In the genomic region with DNA sequence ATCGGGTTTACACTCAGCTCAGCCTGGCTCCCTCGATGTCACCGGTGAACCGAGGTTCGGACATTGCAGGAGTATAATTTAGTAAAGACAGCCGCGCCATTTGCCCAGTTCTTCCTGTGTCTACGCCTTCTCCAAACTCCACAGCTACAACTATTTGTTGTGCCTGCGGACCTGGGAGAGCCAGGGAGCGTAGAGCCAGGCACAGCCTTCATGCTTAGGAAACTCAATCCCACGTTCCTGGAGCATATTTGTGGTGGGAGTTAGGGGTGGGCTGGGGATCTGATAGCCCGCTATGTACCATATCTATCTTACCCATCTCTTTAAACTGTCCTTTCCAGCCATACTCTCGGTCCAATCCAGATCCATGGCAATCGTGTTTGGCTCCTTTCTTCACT, we compare ENCODE assay signal across 8 mouse cellular contexts. TPM values are rescaled to one million over a fixed set of nuclear protein-coding genes. Genes with fewer than 3 reads are reported as not detected.
DNase-seq lines count a peak whose midpoint lies in the region; ATAC-seq and TF ChIP-seq lines count a peak whose summit lies in the region.

No protein-coding gene starts in this region.

- under 1% methylated on average over 14 of the region's 14 CpGs for WGBS in kidney, embryonic 15.5 days
- WGBS in hindbrain, embryonic 13.5 days: 2% methylated on average over 14 of the region's 14 CpGs
- 4% methylated on average over 14 of the region's 14 CpGs for WGBS in midbrain, embryonic 14.5 days

- no peak for TF ChIP-seq POLR2A in bone marrow macrophage, adult 2 months (IDR thresholded peaks at IDR 0.05; ENCODE audit: borderline replicate concordance, low read depth, low read length)

- peaks cover 33% of the 10 kb centered on the region for H3K4me1 ChIP-seq in kidney, embryonic 15.5 days
- H3K4me1 ChIP-seq in bone marrow macrophage, adult 2 months (ENCODE audit: control insufficient read depth, insufficient read depth, low read length): peaks cover 10% of the 10 kb centered on the region
- peaks cover 33% of the 10 kb centered on the region for H3K4me1 ChIP-seq in hindbrain, embryonic 13.5 days (replicated peaks)
- peaks cover 22% of the 10 kb centered on the region for H3K4me1 ChIP-seq in midbrain, embryonic 14.5 days (ENCODE audit: control insufficient read depth, insufficient read depth, low read length)

- no peaks in the 10 kb centered on the region for H3K9me3 ChIP-seq in kidney, embryonic 15.5 days (replicated peaks)
- no peaks in the 10 kb centered on the region for H3K9me3 ChIP-seq in hindbrain, embryonic 13.5 days
- H3K9me3 ChIP-seq in midbrain, embryonic 14.5 days (ENCODE audit: control insufficient read depth, low read length): no peaks in the 10 kb centered on the region

- H3K27ac ChIP-seq in kidney, embryonic 15.5 days: peak overlapping the region; percentile 94
- H3K27ac ChIP-seq in bone marrow macrophage, adult 2 months (ENCODE audit: insufficient read depth, low read depth, low read length): peak overlapping the region; percentile 44
- peak overlapping the region; percentile 90 for H3K27ac ChIP-seq in hindbrain, embryonic 13.5 days
- H3K27ac ChIP-seq in midbrain, embryonic 14.5 days (replicated peaks; ENCODE audit: low read depth, low read length): peak overlapping the region; percentile 88

- intact Hi-C loops in gastrocnemius, postnatal 14 days (cut with DNase I; ENCODE audit: low total_unique reads): no loop called here

- peak overlapping the region; percentile 90 for H3K9ac ChIP-seq in kidney, embryonic 15.5 days
- H3K9ac ChIP-seq in hindbrain, embryonic 13.5 days: peak overlapping the region; percentile 89
- peak overlapping the region; percentile 78 for H3K9ac ChIP-seq in midbrain, embryonic 14.5 days (replicated peaks; ENCODE audit: low read length)

- peak overlapping the region; percentile 76 for H3K4me2 ChIP-seq in kidney, embryonic 15.5 days
- peak overlapping the region; percentile 86 for H3K4me2 ChIP-seq in hindbrain, embryonic 13.5 days
- H3K4me2 ChIP-seq in midbrain, embryonic 14.5 days (ENCODE audit: low read length): peak overlapping the region; percentile 74

- H3K4me3 ChIP-seq in kidney, embryonic 15.5 days (replicated peaks): peak overlapping the region; percentile 80
- peak overlapping the region; percentile 79 for H3K4me3 ChIP-seq in bone marrow macrophage, adult 2 months (ENCODE audit: insufficient read depth, low read length)
- peak overlapping the region; percentile 73 for H3K4me3 ChIP-seq in hindbrain, embryonic 13.5 days
- peak overlapping the region; percentile 78 for H3K4me3 ChIP-seq in midbrain, embryonic 14.5 days (replicated peaks; ENCODE audit: low read depth, low read length)

- H3K27me3 ChIP-seq in kidney, embryonic 15.5 days: no peaks in the 10 kb centered on the region
- no peaks in the 10 kb centered on the region for H3K27me3 ChIP-seq in hindbrain, embryonic 13.5 days
- no peaks in the 10 kb centered on the region for H3K27me3 ChIP-seq in midbrain, embryonic 14.5 days (ENCODE audit: control insufficient read depth, insufficient read depth, low read length)

- peaks cover 42% of the 10 kb centered on the region for H3K36me3 ChIP-seq in kidney, embryonic 15.5 days
- H3K36me3 ChIP-seq in hindbrain, embryonic 13.5 days: peaks cover 33% of the 10 kb centered on the region
- peaks cover 36% of the 10 kb centered on the region for H3K36me3 ChIP-seq in midbrain, embryonic 14.5 days (ENCODE audit: control insufficient read depth, insufficient read depth, low read length)

- ATAC-seq in kidney, embryonic 15.5 days (replicated peaks; ENCODE audit: low FRiP score): no peak
- no peak; the same call in 1 of the 2 replicates for ATAC-seq in hindbrain, embryonic 13.5 days (ENCODE audit: low FRiP score)
- ATAC-seq in midbrain, embryonic 14.5 days (ENCODE audit: low FRiP score, low TSS enrichment): no peak

- no peak for DNase-seq in kidney, postnatal 36 days
- DNase-seq in midbrain, embryonic 14.5 days: no peak
- no peak for DNase-seq in adrenal gland, postnatal 25 days
- no peak for DNase-seq in adrenal gland, postnatal 10 days
- no peak for DNase-seq in gastrocnemius, postnatal 14 days

- no peak for TF ChIP-seq CTCF in bone marrow macrophage, adult 2 months (IDR thresholded peaks at IDR 0.05; ENCODE audit: low read depth, low read length)

RNA-seq across cellular contexts. Expression of a gene that starts 0.5 kb away (rescaled TPM):
- 134 and 145 TPM in 2 replicates for polyA plus RNA-seq in kidney, embryonic 15.5 days (2015; fragmentation: Nextera tagmentation; extraction: Ambion mirVana)
- 42.2 and 46.8 TPM in 2 replicates for polyA plus RNA-seq in bone marrow macrophage, adult 2 months (2012; ENCODE audit: insufficient read depth, insufficient read length, missing spikeins)
- polyA plus RNA-seq in hindbrain, embryonic 13.5 days (2015; fragmentation: Nextera tagmentation; extraction: Ambion mirVana): 118 and 124 TPM in 2 replicates
- polyA plus RNA-seq in midbrain, embryonic 14.5 days (2014; fragmentation: Nextera tagmentation; extraction: Ambion mirVana): 133 and 135 TPM in 2 replicates
- total RNA-seq in adrenal gland, postnatal 25 days (2021): 81.9 and 97.8 TPM in 2 replicates
- 10 to 100 TPM; 69.1 to 71.5 TPM for total RNA-seq in adrenal gland, postnatal 10 days (2021)
- 10 to 100 TPM; 18.0 to 25.1 TPM for total RNA-seq in gastrocnemius, postnatal 14 days (2021)

RNA-seq across cellular contexts. Expression of a gene that starts 0.6 kb away (rescaled TPM):
- polyA plus RNA-seq in kidney, embryonic 15.5 days (2015; fragmentation: Nextera tagmentation; extraction: Ambion mirVana): 81.8 and 88.2 TPM in 2 replicates
- 30.4 and 32.3 TPM in 2 replicates for polyA plus RNA-seq in bone marrow macrophage, adult 2 months (2012; ENCODE audit: insufficient read depth, insufficient read length, missing spikeins)
- 51.9 and 52.4 TPM in 2 replicates for polyA plus RNA-seq in hindbrain, embryonic 13.5 days (2015; fragmentation: Nextera tagmentation; extraction: Ambion mirVana)
- polyA plus RNA-seq in midbrain, embryonic 14.5 days (2014; fragmentation: Nextera tagmentation; extraction: Ambion mirVana): 51.7 and 58.4 TPM in 2 replicates
- total RNA-seq in adrenal gland, postnatal 25 days (2021): 40.6 and 45.9 TPM in 2 replicates
- total RNA-seq in adrenal gland, postnatal 10 days (2021): 10 to 100 TPM; 52.2 to 55.1 TPM
- total RNA-seq in gastrocnemius, postnatal 14 days (2021): 10 to 100 TPM; 33.7 to 36.5 TPM

RNA-seq across cellular contexts. Expression of a gene that starts 13.9 kb away (rescaled TPM):
- polyA plus RNA-seq in kidney, embryonic 15.5 days (2015; fragmentation: Nextera tagmentation; extraction: Ambion mirVana): 80.4 and 82.3 TPM in 2 replicates
- 28.5 and 29.2 TPM in 2 replicates for polyA plus RNA-seq in bone marrow macrophage, adult 2 months (2012; ENCODE audit: insufficient read depth, insufficient read length, missing spikeins)
- 28.5 and 30.5 TPM in 2 replicates for polyA plus RNA-seq in hindbrain, embryonic 13.5 days (2015; fragmentation: Nextera tagmentation; extraction: Ambion mirVana)
- polyA plus RNA-seq in midbrain, embryonic 14.5 days (2014; fragmentation: Nextera tagmentation; extraction: Ambion mirVana): 32.0 and 32.8 TPM in 2 replicates
- total RNA-seq in adrenal gland, postnatal 25 days (2021): 63.8 and 70.1 TPM in 2 replicates
- 10 to 100 TPM; 39.1 to 40.9 TPM for total RNA-seq in adrenal gland, postnatal 10 days (2021)
- total RNA-seq in gastrocnemius, postnatal 14 days (2021): 1 to 10 TPM; 5.4 to 9.7 TPM

RNA-seq across cellular contexts. Expression of a gene that starts 24.7 kb away (rescaled TPM):
- 169 and 171 TPM in 2 replicates for polyA plus RNA-seq in kidney, embryonic 15.5 days (2015; fragmentation: Nextera tagmentation; extraction: Ambion mirVana)
- 26.1 and 27.0 TPM in 2 replicates for polyA plus RNA-seq in bone marrow macrophage, adult 2 months (2012; ENCODE audit: insufficient read depth, insufficient read length, missing spikeins)
- 185 and 190 TPM in 2 replicates for polyA plus RNA-seq in hindbrain, embryonic 13.5 days (2015; fragmentation: Nextera tagmentation; extraction: Ambion mirVana)
- 165 and 171 TPM in 2 replicates for polyA plus RNA-seq in midbrain, embryonic 14.5 days (2014; fragmentation: Nextera tagmentation; extraction: Ambion mirVana)
- total RNA-seq in adrenal gland, postnatal 25 days (2021): 155 and 159 TPM in 2 replicates
- total RNA-seq in adrenal gland, postnatal 10 days (2021): 100 to 1,000 TPM; 188 to 199 TPM
- total RNA-seq in gastrocnemius, postnatal 14 days (2021): 100 to 1,000 TPM; 102 to 113 TPM

RNA-seq across cellular contexts. Expression of a gene that starts 24.7 kb away (rescaled TPM):
- polyA plus RNA-seq in kidney, embryonic 15.5 days (2015; fragmentation: Nextera tagmentation; extraction: Ambion mirVana): 56.7 and 57.1 TPM in 2 replicates
- polyA plus RNA-seq in bone marrow macrophage, adult 2 months (2012; ENCODE audit: insufficient read depth, insufficient read length, missing spikeins): 21.9 TPM in 2 replicates
- polyA plus RNA-seq in hindbrain, embryonic 13.5 days (2015; fragmentation: Nextera tagmentation; extraction: Ambion mirVana): 93.6 and 101 TPM in 2 replicates
- polyA plus RNA-seq in midbrain, embryonic 14.5 days (2014; fragmentation: Nextera tagmentation; extraction: Ambion mirVana): 104 and 108 TPM in 2 replicates
- 32.1 and 35.9 TPM in 2 replicates for total RNA-seq in adrenal gland, postnatal 25 days (2021)
- 10 to 100 TPM; 21.3 to 25.1 TPM for total RNA-seq in adrenal gland, postnatal 10 days (2021)
- total RNA-seq in gastrocnemius, postnatal 14 days (2021): 10 to 100 TPM; 13.4 to 15.0 TPM

Comparison
In these comparisons a context has a peak if more than half of its experiments do, and no peak if none do; other contexts are left out.
1. H3K27ac ChIP-seq: peak in every context shown above with its lines; median percentile 94 in kidney, embryonic 15.5 days; 90 in hindbrain, embryonic 13.5 days; 88 in midbrain, embryonic 14.5 days; 44 in bone marrow macrophage, adult 2 months.